In the genomic region with DNA sequence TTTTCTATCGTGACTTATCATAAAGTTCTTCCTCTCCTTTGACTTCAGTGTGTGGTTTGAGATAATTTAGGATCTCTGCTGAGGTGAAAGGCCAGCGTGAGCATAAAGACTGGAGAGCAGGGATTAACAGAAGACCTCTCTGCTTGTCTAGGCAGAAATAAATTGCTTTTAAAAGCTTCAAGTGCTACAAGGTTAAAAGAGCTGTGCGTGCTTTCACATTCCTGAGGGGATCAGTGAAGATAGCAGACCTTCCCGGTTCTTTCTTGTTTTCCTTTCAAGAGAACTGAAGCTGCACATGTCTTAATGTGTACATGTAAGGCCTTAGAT, we compare ENCODE assay signal across 8 mouse cellular contexts. TPM values are rescaled to one million over a fixed set of nuclear protein-coding genes. Genes with fewer than 3 reads are reported as not detected.
DNase-seq lines count a peak whose midpoint lies in the region; ATAC-seq lines count a peak whose summit lies in the region.

No protein-coding gene starts in this region.

- no peaks in the 10 kb centered on the region for H3K9me3 ChIP-seq in kidney, embryonic 16.5 days (ENCODE audit: low read length)
- H3K9me3 ChIP-seq in hindbrain, embryonic 14.5 days (ENCODE audit: control insufficient read depth, low read length) = no peaks in the 10 kb centered on the region
- H3K9me3 ChIP-seq in midbrain, embryonic 14.5 days (ENCODE audit: control insufficient read depth, low read length) = no peaks in the 10 kb centered on the region

- H3K4me2 ChIP-seq in kidney, embryonic 16.5 days (replicated peaks; ENCODE audit: low read depth, low read length) = peak overlapping the region; percentile 62
- H3K4me2 ChIP-seq in hindbrain, embryonic 14.5 days (replicated peaks) = peak overlapping the region; percentile 65
- peak overlapping the region; percentile 59 for H3K4me2 ChIP-seq in midbrain, embryonic 14.5 days (ENCODE audit: low read length)

- peak overlapping the region; percentile 87; the same call in 1 of the 2 replicates for H3K27ac ChIP-seq in kidney, embryonic 16.5 days (ENCODE audit: low read length)
- H3K27ac ChIP-seq in hindbrain, embryonic 14.5 days = no peak overlapping the region
- H3K27ac ChIP-seq in midbrain, embryonic 14.5 days (replicated peaks; ENCODE audit: low read depth, low read length) = no peak overlapping the region

- 0% methylated on average over 4 of the region's 4 CpGs for WGBS in kidney, embryonic 16.5 days
- WGBS in hindbrain, embryonic 14.5 days = 3% methylated on average over 4 of the region's 4 CpGs
- 2% methylated on average over 4 of the region's 4 CpGs for WGBS in midbrain, embryonic 14.5 days

- no peak for DNase-seq in kidney, adult 11 months
- peak; percentile 14 for DNase-seq in c-Kit-positive CD71-positive TER-119-positive erythroid progenitor cells, embryonic 14.5 days (ENCODE audit: low spot score)
- DNase-seq in hindbrain, embryonic 14.5 days (ENCODE audit: low spot score) = no peak
- no peak for DNase-seq in midbrain, embryonic 14.5 days
- DNase-seq in gastrocnemius, postnatal 10 days = no peak
- DNase-seq in urinary bladder, postnatal 10 days (ENCODE audit: low spot score) = no peak
- no peak for DNase-seq in frontal cortex, postnatal 36 days (ENCODE audit: low spot score in 2 of 2)

- peaks cover 43% of the 10 kb centered on the region for H3K4me1 ChIP-seq in kidney, embryonic 16.5 days (ENCODE audit: insufficient read depth, low read length)
- peaks cover 14% of the 10 kb centered on the region for H3K4me1 ChIP-seq in hindbrain, embryonic 14.5 days (replicated peaks; ENCODE audit: control insufficient read depth, insufficient read depth, low read length)
- peaks cover 13% of the 10 kb centered on the region; the same call in 1 of the 2 replicates for H3K4me1 ChIP-seq in midbrain, embryonic 14.5 days (ENCODE audit: control insufficient read depth, insufficient read depth, low read length)

- H3K4me3 ChIP-seq in kidney, embryonic 16.5 days (ENCODE audit: low read length) = peak overlapping the region; percentile 83
- peak overlapping the region; percentile 79 for H3K4me3 ChIP-seq in hindbrain, embryonic 14.5 days (replicated peaks; ENCODE audit: low read length)
- peak overlapping the region; percentile 75 for H3K4me3 ChIP-seq in midbrain, embryonic 14.5 days (replicated peaks; ENCODE audit: low read depth, low read length)

- peak overlapping the region; percentile 88 for H3K9ac ChIP-seq in kidney, embryonic 16.5 days (replicated peaks; ENCODE audit: low read length)
- H3K9ac ChIP-seq in hindbrain, embryonic 14.5 days = peak overlapping the region; percentile 80
- H3K9ac ChIP-seq in midbrain, embryonic 14.5 days (replicated peaks; ENCODE audit: low read length) = peak overlapping the region; percentile 74; the same call in 1 of the 2 replicates

- no peaks in the 10 kb centered on the region for H3K27me3 ChIP-seq in kidney, embryonic 16.5 days (ENCODE audit: insufficient read depth, low read length)
- no peaks in the 10 kb centered on the region for H3K27me3 ChIP-seq in hindbrain, embryonic 14.5 days (ENCODE audit: control insufficient read depth, insufficient read depth, low read length)
- H3K27me3 ChIP-seq in midbrain, embryonic 14.5 days (ENCODE audit: control insufficient read depth, insufficient read depth, low read length) = no peaks in the 10 kb centered on the region

- no peak for ATAC-seq in kidney, embryonic 16.5 days (ENCODE audit: low FRiP score, low TSS enrichment)
- no peak for ATAC-seq in hindbrain, embryonic 14.5 days (ENCODE audit: low FRiP score)
- no peak for ATAC-seq in midbrain, embryonic 14.5 days (ENCODE audit: low FRiP score, low TSS enrichment)

- no peaks in the 10 kb centered on the region for H3K36me3 ChIP-seq in kidney, embryonic 16.5 days (ENCODE audit: insufficient read depth, low read length)
- H3K36me3 ChIP-seq in hindbrain, embryonic 14.5 days (replicated peaks; ENCODE audit: control insufficient read depth, insufficient read depth) = no peaks in the 10 kb centered on the region
- H3K36me3 ChIP-seq in midbrain, embryonic 14.5 days (ENCODE audit: control insufficient read depth, insufficient read depth, low read length) = no peaks in the 10 kb centered on the region

RNA-seq across cellular contexts. Expression of a gene that starts 1.1 kb away (rescaled TPM):
- 39.7 and 42.5 TPM in 2 replicates for polyA plus RNA-seq in kidney, embryonic 16.5 days (2015; fragmentation: Nextera tagmentation; extraction: Ambion mirVana)
- polyA plus RNA-seq in hindbrain, embryonic 14.5 days (2014; fragmentation: Nextera tagmentation; extraction: Ambion mirVana) = 34.6 and 39.8 TPM in 2 replicates
- polyA plus RNA-seq in midbrain, embryonic 14.5 days (2014; fragmentation: Nextera tagmentation; extraction: Ambion mirVana) = 19.3 and 34.4 TPM in 2 replicates
- total RNA-seq in gastrocnemius, postnatal 10 days (2021) = 10 to 100 TPM; 12.5 to 19.6 TPM

RNA-seq across cellular contexts. Expression of a gene that starts 27.4 kb away (rescaled TPM):
- polyA plus RNA-seq in kidney, embryonic 16.5 days (2015; fragmentation: Nextera tagmentation; extraction: Ambion mirVana) = 5.1 and 6.8 TPM in 2 replicates
- 9.2 and 9.9 TPM in 2 replicates for polyA plus RNA-seq in hindbrain, embryonic 14.5 days (2014; fragmentation: Nextera tagmentation; extraction: Ambion mirVana)
- polyA plus RNA-seq in midbrain, embryonic 14.5 days (2014; fragmentation: Nextera tagmentation; extraction: Ambion mirVana) = 9.2 and 9.3 TPM in 2 replicates
- total RNA-seq in gastrocnemius, postnatal 10 days (2021) = 10 to 100 TPM; 13.6 to 19.2 TPM
